Comparison of ENCODE assay signal across 8 mouse cellular contexts in genomic region chr19:16327401-16328073, GRCm38 (mm10).
DNase-seq lines count a peak whose midpoint lies in the region; ATAC-seq and TF ChIP-seq lines count a peak whose summit lies in the region.

No protein-coding gene starts in this region.

- H3K36me3 ChIP-seq in heart, embryonic 15.5 days, result no peaks in the 10 kb centered on the region
- no peaks in the 10 kb centered on the region for H3K36me3 ChIP-seq in lung, postnatal 0 days (ENCODE audit: insufficient read depth, low read length)
- no peaks in the 10 kb centered on the region for H3K36me3 ChIP-seq in neural tube, embryonic 15.5 days

- H3K9me3 ChIP-seq in heart, embryonic 15.5 days (replicated peaks), result no peaks in the 10 kb centered on the region
- H3K9me3 ChIP-seq in lung, postnatal 0 days (ENCODE audit: low read length), result no peaks in the 10 kb centered on the region
- no peaks in the 10 kb centered on the region for H3K9me3 ChIP-seq in neural tube, embryonic 15.5 days (replicated peaks)

- no peak for DNase-seq in heart, postnatal 14 days
- peak; percentile 54 for DNase-seq in lung, postnatal 0 days (ENCODE audit: low spot score)
- DNase-seq in lung, postnatal 10 days, result no peak
- DNase-seq in cerebellum, postnatal 25 days, result peak; percentile 43 to 58
- DNase-seq in left cerebral cortex, adult 9 months (ENCODE audit: low spot score in 2 of 2), result no peak
- DNase-seq in left cerebral cortex, adult 11 months (ENCODE audit: low spot score), result no peak

- TF ChIP-seq CTCF in lung, postnatal 0 days (IDR thresholded peaks at IDR 0.05), result no peak

- intact Hi-C loops in heart, postnatal 14 days (cut with DNase I), result loop anchor here (5.0 kb wide), 2 partner anchors 195 to 265 kb away; partner anchors contain the start of gene Gnaq

- ATAC-seq in heart, embryonic 15.5 days (replicated peaks; ENCODE audit: insufficient number of reproducible peaks, insufficient read depth, low FRiP score, low read depth), result no peak
- ATAC-seq in lung, postnatal 0 days, result 0 out of 2 replicates have a peak, but pooled peaks have one; percentile 35
- peak; percentile 26; the same call in 1 of the 2 replicates for ATAC-seq in neural tube, embryonic 15.5 days (ENCODE audit: low FRiP score)

- H3K4me2 ChIP-seq in heart, embryonic 15.5 days, result no peak overlapping the region
- no peak overlapping the region for H3K4me2 ChIP-seq in lung, postnatal 0 days (replicated peaks; ENCODE audit: low read depth, low read length)
- no peak overlapping the region for H3K4me2 ChIP-seq in neural tube, embryonic 15.5 days

- peak overlapping the region; percentile 33 for H3K27ac ChIP-seq in heart, embryonic 15.5 days
- peak overlapping the region; percentile 16; the same call in 1 of the 2 replicates for H3K27ac ChIP-seq in lung, postnatal 0 days (ENCODE audit: low read length)
- H3K27ac ChIP-seq in neural tube, embryonic 15.5 days (replicated peaks), result peak overlapping the region; percentile 4; the same call in 1 of the 2 replicates

- H3K4me3 ChIP-seq in heart, embryonic 15.5 days, result no peak overlapping the region
- H3K4me3 ChIP-seq in lung, postnatal 0 days (ENCODE audit: low read depth, low read length), result no peak overlapping the region
- H3K4me3 ChIP-seq in neural tube, embryonic 15.5 days (replicated peaks), result no peak overlapping the region

- TF ChIP-seq EP300 in lung, postnatal 0 days (IDR thresholded peaks at IDR 0.05), result 0 out of 2 replicates have a peak, but pooled peaks have one; percentile 5

- H3K9ac ChIP-seq in heart, embryonic 15.5 days, result no peak overlapping the region
- no peak overlapping the region for H3K9ac ChIP-seq in lung, postnatal 0 days (replicated peaks; ENCODE audit: low read depth)
- H3K9ac ChIP-seq in neural tube, embryonic 15.5 days (replicated peaks), result no peak overlapping the region

- H3K27me3 ChIP-seq in heart, embryonic 15.5 days, result no peaks in the 10 kb centered on the region
- no peaks in the 10 kb centered on the region for H3K27me3 ChIP-seq in lung, postnatal 0 days (replicated peaks; ENCODE audit: insufficient read depth, low read length)
- no peaks in the 10 kb centered on the region for H3K27me3 ChIP-seq in neural tube, embryonic 15.5 days (replicated peaks)

- peaks cover 46% of the 10 kb centered on the region for H3K4me1 ChIP-seq in heart, embryonic 15.5 days (replicated peaks)
- peaks cover 16% of the 10 kb centered on the region for H3K4me1 ChIP-seq in lung, postnatal 0 days (ENCODE audit: insufficient read depth, low read depth, low read length)
- H3K4me1 ChIP-seq in neural tube, embryonic 15.5 days, result peaks cover 42% of the 10 kb centered on the region

- WGBS in heart, embryonic 15.5 days, result 68% methylated on average over 10 of the region's 10 CpGs
- 50% methylated on average over 10 of the region's 10 CpGs for WGBS in lung, postnatal 0 days
- 57% methylated on average over 10 of the region's 10 CpGs for WGBS in neural tube, embryonic 15.5 days

Comparison
In these comparisons a context has a peak if more than half of its experiments do, and no peak if none do; other contexts are left out.
1. DNase-seq: peak in lung, postnatal 0 days (single experiment) and cerebellum, postnatal 25 days (2 of 2); none in heart, postnatal 14 days (0 of 2), lung, postnatal 10 days (single experiment), left cerebral cortex, adult 9 months (0 of 2) and left cerebral cortex, adult 11 months (single experiment).
2. Peak in every context shown above with its lines, with median percentiles within 50 percentile points of each other: H3K27ac ChIP-seq.